In genomic region chr9:56860035-56860434, GRCm38 (mm10) we compare ENCODE assay signal across 27 mouse cellular contexts. TPM values are rescaled to one million over a fixed set of nuclear protein-coding genes. Genes with fewer than 3 reads are reported as not detected.
DNase-seq lines count a peak whose midpoint lies in the region; ATAC-seq and TF ChIP-seq lines count a peak whose summit lies in the region.
"Had no signal": no experiment of that assay in that cellular context is flagged by ENCODE, and none has a peak within 500 bp of the region (broad histone marks: within the 10 kb centered on the region; RNA-seq: fewer than 3 reads in every experiment).

No protein-coding gene starts in this region.

- no peak for TF ChIP-seq CTCF in small intestine, adult 2 months (IDR thresholded peaks at IDR 0.05; ENCODE audit: extremely low read depth, insufficient read length, insufficient replicate concordance, low read depth, low read length)

- H3K36me3 ChIP-seq in embryonic facial prominence, embryonic 13.5 days = no peaks in the 10 kb centered on the region
- H3K36me3 ChIP-seq in embryonic facial prominence, embryonic 10.5 days (replicated peaks) = no peaks in the 10 kb centered on the region
- H3K36me3 ChIP-seq in intestine, embryonic 14.5 days (ENCODE audit: control insufficient read depth, insufficient read depth, low read length) = no peaks in the 10 kb centered on the region
- H3K36me3 ChIP-seq in small intestine, adult 2 months (ENCODE audit: control insufficient read depth, insufficient read depth, low read length) = no peaks in the 10 kb centered on the region
- H3K36me3 ChIP-seq in midbrain, embryonic 13.5 days = no peaks in the 10 kb centered on the region
- H3K36me3 ChIP-seq: hindbrain, embryonic 12.5 days; liver, embryonic 13.5 days; neural tube, embryonic 12.5 days had no signal

- no peak for ATAC-seq in embryonic facial prominence, embryonic 13.5 days (ENCODE audit: insufficient number of reproducible peaks, insufficient read depth, low FRiP score, low TSS enrichment, low read depth)
- ATAC-seq in intestine, embryonic 14.5 days (replicated peaks; ENCODE audit: low FRiP score, low TSS enrichment, low read depth) = no peak
- ATAC-seq in midbrain, embryonic 13.5 days = no peak
- ATAC-seq: forebrain, embryonic 16.5 days; hindbrain, postnatal 0 days; midbrain, embryonic 16.5 days had no signal

- WGBS in embryonic facial prominence, embryonic 13.5 days = 79% methylated on average over 3 of the region's 3 CpGs
- 78% methylated on average over 3 of the region's 3 CpGs for WGBS in embryonic facial prominence, embryonic 10.5 days
- 65% methylated on average over 3 of the region's 3 CpGs for WGBS in intestine, embryonic 14.5 days
- 69% methylated on average over 3 of the region's 3 CpGs for WGBS in small intestine, adult 2 months
- WGBS in midbrain, embryonic 13.5 days = 69% methylated on average over 3 of the region's 3 CpGs

- H3K9ac ChIP-seq in embryonic facial prominence, embryonic 13.5 days = no peak overlapping the region
- no peak overlapping the region for H3K9ac ChIP-seq in intestine, embryonic 14.5 days (ENCODE audit: low read length)
- no peak overlapping the region for H3K9ac ChIP-seq in midbrain, embryonic 13.5 days (replicated peaks)
- H3K9ac ChIP-seq: hindbrain, embryonic 12.5 days; liver, embryonic 13.5 days; neural tube, embryonic 12.5 days had no signal

- H3K9me3 ChIP-seq in embryonic facial prominence, embryonic 13.5 days = no peaks in the 10 kb centered on the region
- no peaks in the 10 kb centered on the region for H3K9me3 ChIP-seq in embryonic facial prominence, embryonic 10.5 days
- no peaks in the 10 kb centered on the region for H3K9me3 ChIP-seq in intestine, embryonic 14.5 days (ENCODE audit: control insufficient read depth, low read length)
- H3K9me3 ChIP-seq in midbrain, embryonic 13.5 days = no peaks in the 10 kb centered on the region
- H3K9me3 ChIP-seq: hindbrain, embryonic 12.5 days; liver, embryonic 13.5 days; neural tube, embryonic 12.5 days had no signal

- H3K4me2 ChIP-seq in embryonic facial prominence, embryonic 13.5 days = no peak overlapping the region
- no peak overlapping the region for H3K4me2 ChIP-seq in intestine, embryonic 14.5 days (ENCODE audit: low read length)
- no peak overlapping the region for H3K4me2 ChIP-seq in midbrain, embryonic 13.5 days (replicated peaks)
- H3K4me2 ChIP-seq: hindbrain, embryonic 12.5 days; liver, embryonic 13.5 days; neural tube, embryonic 12.5 days had no signal

- H3K27me3 ChIP-seq in embryonic facial prominence, embryonic 13.5 days = peaks cover 7% of the 10 kb centered on the region
- peaks cover 25% of the 10 kb centered on the region for H3K27me3 ChIP-seq in embryonic facial prominence, embryonic 10.5 days (replicated peaks; ENCODE audit: low read depth, poor library complexity, severe bottlenecking)
- no peaks in the 10 kb centered on the region for H3K27me3 ChIP-seq in intestine, embryonic 14.5 days (replicated peaks; ENCODE audit: control insufficient read depth, insufficient read depth, low read length)
- H3K27me3 ChIP-seq in small intestine, adult 2 months (ENCODE audit: control insufficient read depth, insufficient read depth, low read length) = no peaks in the 10 kb centered on the region
- H3K27me3 ChIP-seq in midbrain, embryonic 13.5 days = peaks cover 16% of the 10 kb centered on the region

- H3K27ac ChIP-seq in embryonic facial prominence, embryonic 13.5 days = 0 out of 2 replicates have a peak overlapping the region, but pooled peaks have one; percentile 64
- H3K27ac ChIP-seq in embryonic facial prominence, embryonic 10.5 days (replicated peaks) = no peak overlapping the region
- peak overlapping the region; percentile 67; the same call in 1 of the 2 replicates for H3K27ac ChIP-seq in intestine, embryonic 14.5 days (ENCODE audit: low read depth)
- H3K27ac ChIP-seq in small intestine, adult 2 months (ENCODE audit: insufficient read depth, low read depth, low read length) = peak overlapping the region; percentile 39; the same call in 1 of the 2 replicates
- H3K27ac ChIP-seq in midbrain, embryonic 13.5 days = no peak overlapping the region
- H3K27ac ChIP-seq: hindbrain, embryonic 12.5 days; hindbrain, postnatal 0 days; layer of hippocampus, adult 2 months; left cerebral cortex, adult 2 months; liver, embryonic 13.5 days; neural tube, embryonic 12.5 days had no signal

- H3K4me1 ChIP-seq in embryonic facial prominence, embryonic 13.5 days = peaks cover 38% of the 10 kb centered on the region
- peaks cover 42% of the 10 kb centered on the region for H3K4me1 ChIP-seq in embryonic facial prominence, embryonic 10.5 days
- peaks cover 19% of the 10 kb centered on the region for H3K4me1 ChIP-seq in intestine, embryonic 14.5 days (replicated peaks; ENCODE audit: control insufficient read depth, insufficient read depth, low read length)
- peaks cover 6% of the 10 kb centered on the region for H3K4me1 ChIP-seq in small intestine, adult 2 months (ENCODE audit: control insufficient read depth, insufficient read depth, insufficient read length, low read length)
- peaks cover 9% of the 10 kb centered on the region for H3K4me1 ChIP-seq in midbrain, embryonic 13.5 days (replicated peaks)

- no peak overlapping the region for H3K4me3 ChIP-seq in embryonic facial prominence, embryonic 13.5 days
- no peak overlapping the region for H3K4me3 ChIP-seq in embryonic facial prominence, embryonic 10.5 days
- H3K4me3 ChIP-seq in intestine, embryonic 14.5 days (ENCODE audit: low read depth, low read length) = no peak overlapping the region
- no peak overlapping the region for H3K4me3 ChIP-seq in small intestine, adult 2 months (ENCODE audit: low read depth, low read length)
- H3K4me3 ChIP-seq in midbrain, embryonic 13.5 days (replicated peaks) = no peak overlapping the region
- H3K4me3 ChIP-seq: erythroblast, embryonic 14.5 days; hindbrain, embryonic 12.5 days; layer of hippocampus, adult 2 months; left cerebral cortex, adult 2 months; liver, embryonic 13.5 days; neural tube, embryonic 12.5 days had no signal

- no peak for TF ChIP-seq POLR2A in small intestine, adult 2 months (IDR thresholded peaks at IDR 0.05; ENCODE audit: low read depth, low read length)

- DNase-seq in embryonic facial prominence, embryonic 10.5 days (ENCODE audit: low spot score) = no peak
- DNase-seq in 3134 (ENCODE audit: extremely low read depth, insufficient read length, low spot score) = peak; percentile 66
- DNase-seq in intestine, embryonic 14.5 days (ENCODE audit: low spot score) = no peak
- DNase-seq in B cell, adult 2 months = no peak
- DNase-seq in embryo, embryonic 9.5 days (ENCODE audit: extremely low spot score) = no peak
- DNase-seq: adrenal gland, postnatal 14 days; cerebellum, adult 11-12 months; cerebellum, adult 9-11 months; kidney, adult 2 months; kidney, postnatal 36 days; liver, embryonic 13.5 days; lung, adult 18-20 months; right cerebral cortex, postnatal 14 days; spleen, adult 18-20 months had no signal

RNA-seq across cellular contexts. Expression of gene Odf3l1, which starts 4.4 kb away (rescaled TPM):
- 0.52 and 0.91 TPM in 2 replicates for polyA plus RNA-seq in embryonic facial prominence, embryonic 13.5 days (2015; fragmentation: Nextera tagmentation; extraction: Ambion mirVana)
- polyA plus RNA-seq in embryonic facial prominence, embryonic 10.5 days (2016; fragmentation: Nextera tagmentation; extraction: Ambion mirVana) = not detected in 2 replicates
- 1.6 and 1.8 TPM in 2 replicates for polyA plus RNA-seq in intestine, embryonic 14.5 days (2014; fragmentation: Nextera tagmentation; extraction: Ambion mirVana)
- 1.0 and 2.3 TPM in 2 replicates for polyA plus RNA-seq in small intestine, adult 2 months (2012; rRNA removed)
- polyA plus RNA-seq in midbrain, embryonic 13.5 days (2015; fragmentation: Nextera tagmentation; extraction: Ambion mirVana) = not detected in 2 replicates
- polyA plus RNA-seq: embryonic facial prominence, embryonic 11.5 days; erythroblast, embryonic 14.5 days; forebrain, embryonic 11.5 days; forebrain, embryonic 16.5 days; liver, embryonic 13.5 days; midbrain, embryonic 16.5 days; neural tube, embryonic 12.5 days had no signal

RNA-seq across cellular contexts. Expression of gene Cspg4, which starts 4.8 kb away (rescaled TPM):
- polyA plus RNA-seq in embryonic facial prominence, embryonic 13.5 days (2015; fragmentation: Nextera tagmentation; extraction: Ambion mirVana) = 17.6 and 22.5 TPM in 2 replicates
- 2.2 and 2.5 TPM in 2 replicates for polyA plus RNA-seq in embryonic facial prominence, embryonic 10.5 days (2016; fragmentation: Nextera tagmentation; extraction: Ambion mirVana)
- 17.6 and 21.0 TPM in 2 replicates for polyA plus RNA-seq in intestine, embryonic 14.5 days (2014; fragmentation: Nextera tagmentation; extraction: Ambion mirVana)
- polyA plus RNA-seq in small intestine, adult 2 months (2012; rRNA removed) = 8.3 and 11.4 TPM in 2 replicates
- 3.2 and 3.5 TPM in 2 replicates for polyA plus RNA-seq in midbrain, embryonic 13.5 days (2015; fragmentation: Nextera tagmentation; extraction: Ambion mirVana)
- polyA plus RNA-seq: erythroblast, embryonic 14.5 days had no signal

Comparison
In these comparisons a context has a peak if more than half of its experiments do, and no peak if none do; other contexts are left out.
1. H3K27ac ChIP-seq: peak in embryonic facial prominence, embryonic 13.5 days (single experiment), intestine, embryonic 14.5 days (single experiment) and small intestine, adult 2 months (single experiment); none in embryonic facial prominence, embryonic 10.5 days (single experiment) and midbrain, embryonic 13.5 days (single experiment).